Mouse (Mus musculus) embryonic facial prominence, embryonic 11.5 days (tissue): Measurements from ENCODE around the gene Adam1a. TPM values are rescaled to one million over a fixed set of nuclear protein-coding genes. Genes with fewer than 3 reads are reported as not detected.
"Not testable (repeated sequence)": the region's sequence is repeated elsewhere in the genome, so short reads cannot be mapped to it uniquely, and the experiment has no call there.

ENCODE experiments used
- ATAC-seq: fragments of 200-750 bp; cut with Nextera tagmentation; replicated peaks from 2 replicates; pipeline ENCODE4 v1.8.0; 2017; ENCODE audit warnings: low read depth; ENCODE audit not compliant: insufficient number of reproducible peaks, low FRiP score, low TSS enrichment
- DNase-seq: peaks from one replicate; pipeline ENCODE4 v3.0.0-alpha.2; 2015; ENCODE audit warnings: low spot score
- H3K27ac ChIP-seq: fragments of 300-500 bp; sonication (generic); replicated peaks from 2 replicates; pipeline ENCODE4 v1.5.1; 2014; ENCODE audit warnings: mild to moderate bottlenecking, low read depth, low read length, control low read depth
- H3K27me3 ChIP-seq: fragments of 300-500 bp; sonication (generic); 2 replicates; pipeline ENCODE4 v1.6.1; 2014; ENCODE audit warnings: mild to moderate bottlenecking, low read length, moderate library complexity, mixed read lengths; ENCODE audit not compliant: control insufficient read depth, insufficient read depth
- H3K36me3 ChIP-seq: fragments of 300-500 bp; sonication (generic); replicated peaks from 2 replicates; pipeline ENCODE4 v1.6.1; 2014; ENCODE audit warnings: low read depth, mild to moderate bottlenecking, low read length, moderate library complexity, mixed read lengths; ENCODE audit not compliant: control insufficient read depth, insufficient read depth
- H3K4me1 ChIP-seq: fragments of 300-500 bp; sonication (generic); 2 replicates; pipeline ENCODE4 v1.6.1; 2014; ENCODE audit warnings: low read length, mixed read lengths; ENCODE audit not compliant: control insufficient read depth, insufficient read depth
- H3K4me2 ChIP-seq: fragments of 300-500 bp; sonication (generic); 2 replicates; pipeline ENCODE4 v1.6.1; 2014; ENCODE audit warnings: low read depth, mild to moderate bottlenecking, control low read depth, low read length, moderate library complexity
- H3K4me3 ChIP-seq: fragments of 300-500 bp; sonication (generic); 2 replicates; pipeline ENCODE4 v1.5.1; 2014; ENCODE audit warnings: low read depth, low read length, control low read depth
- H3K9ac ChIP-seq: fragments of 300-500 bp; sonication (generic); replicated peaks from 2 replicates; pipeline ENCODE4 v1.6.1; 2014; ENCODE audit warnings: mild to moderate bottlenecking, control low read depth, low read length
- H3K9me3 ChIP-seq: fragments of 300-500 bp; sonication (generic); replicated peaks from 2 replicates; pipeline ENCODE4 v1.6.1; 2016; ENCODE audit warnings: mild to moderate bottlenecking, low read length, inconsistent platforms, mixed read lengths; ENCODE audit not compliant: control insufficient read depth
- WGBS: fragments of 180-500 bp; shearing (Covaris S2); extraction: QIAGEN DNeasy Blood & Tissue Kit; methylation state at CpG from one replicate; pipeline ENCODE4 v1.1.7; 2014; 5-methylcytosine and 5-hydroxymethylcytosine counted together
- polyA plus RNA-seq: library from polyadenylated mRNA; unstranded; fragments of >200 nt; fragmentation: Nextera tagmentation; extraction: Ambion mirVana; gene quantifications from 2 replicates; pipeline ENCODE4 v1.2.1, GENCODE M21; 2014

The Adam1a gene
- polyA plus RNA-seq, 1 experiment from 2014 or later: 1.5 TPM

DNA sequence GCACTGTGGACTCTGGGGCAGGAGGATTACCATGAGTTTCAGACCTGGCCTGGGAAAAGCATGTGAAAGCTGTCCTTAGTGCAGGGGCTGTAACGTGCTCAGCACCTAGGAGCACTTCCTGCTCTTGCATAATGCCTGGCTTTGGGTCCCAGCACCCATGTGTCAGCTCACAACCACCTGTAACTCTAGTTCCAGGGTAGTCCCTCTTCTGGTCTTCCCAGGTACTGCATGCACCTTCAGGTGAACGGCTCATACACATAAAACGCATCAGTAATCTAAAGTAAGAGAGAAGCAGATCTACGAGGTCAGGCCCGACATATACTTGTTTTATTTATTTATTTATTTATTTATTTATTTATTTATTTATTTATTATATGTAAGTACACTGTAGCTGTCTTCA is 10.8 kb downstream of the Adam1a start:
- Histone ChIP-seq H3K4me2 (no peak overlapping the region), H3K27ac (no peak overlapping the region), H3K36me3 (peaks cover 11% of the 10 kb centered on the region), H3K27me3 (no peaks in the 10 kb centered on the region), H3K9ac (no peak overlapping the region), H3K4me1 (no peaks in the 10 kb centered on the region), H3K9me3 (no peaks in the 10 kb centered on the region), H3K4me3 (no peak overlapping the region)
- 89% methylated on average over 5 of the region's 5 CpGs for WGBS
- ATAC-seq: no peak
- peak; percentile 9 for DNase-seq

DNA sequence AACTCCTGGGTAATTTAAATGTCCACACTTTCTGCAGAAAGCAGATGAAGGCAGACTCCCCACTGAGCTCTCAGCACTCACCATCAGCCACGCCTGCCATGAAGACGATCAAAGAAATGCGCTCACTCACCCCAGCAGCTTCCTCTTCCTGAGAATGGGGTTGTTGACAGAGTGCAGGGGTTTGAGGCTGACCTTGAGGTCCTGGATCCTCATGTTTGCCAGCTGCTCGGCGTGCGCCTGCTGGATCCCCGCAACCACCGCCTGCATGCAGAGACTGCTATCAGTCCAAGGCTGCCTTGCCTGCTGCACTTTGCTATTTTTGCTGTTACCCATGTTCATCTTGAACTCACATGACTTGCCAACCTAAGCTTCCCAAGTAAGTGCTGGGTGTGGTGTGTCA is 18.3 kb downstream of the Adam1a start:
- Histone ChIP-seq H3K4me2 (no peak overlapping the region), H3K9ac (no peak overlapping the region), H3K4me1 (no peaks in the 10 kb centered on the region), H3K36me3 (peaks cover 25% of the 10 kb centered on the region), H3K4me3 (no peak overlapping the region), H3K27ac (no peak overlapping the region), H3K9me3 (no peaks in the 10 kb centered on the region), H3K27me3 (no peaks in the 10 kb centered on the region)
- WGBS: 83% methylated on average over 8 of the region's 8 CpGs
- no peak for ATAC-seq
- DNase-seq: no peak

DNA sequence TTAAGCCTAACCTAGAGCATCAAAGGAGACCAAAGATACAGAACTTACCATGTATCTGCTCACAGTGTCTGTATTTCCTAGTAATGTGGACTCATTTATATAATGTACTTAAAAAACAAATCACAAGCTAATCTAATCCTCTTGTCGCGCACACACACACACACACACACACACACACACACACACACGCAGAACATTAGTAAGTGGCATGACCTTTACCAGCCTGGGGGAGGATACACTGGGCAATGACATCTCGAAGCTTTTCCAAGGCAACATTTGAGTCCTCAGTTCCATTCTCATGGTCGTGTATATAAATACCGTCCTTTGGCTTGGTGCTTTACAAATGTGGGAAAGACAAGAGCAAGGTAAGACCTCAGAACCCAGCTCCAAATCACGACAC is 18.8 kb downstream of the Adam1a start:
- Histone ChIP-seq H3K4me3 (no peak overlapping the region), H3K9me3 (no peaks in the 10 kb centered on the region), H3K4me1 (no peaks in the 10 kb centered on the region), H3K4me2 (no peak overlapping the region), H3K27me3 (no peaks in the 10 kb centered on the region), H3K27ac (no peak overlapping the region), H3K36me3 (peaks cover 23% of the 10 kb centered on the region), H3K9ac (no peak overlapping the region)
- DNase-seq (no peak), ATAC-seq (no peak)
- 88% methylated on average over 7 of the region's 7 CpGs for WGBS

DNA sequence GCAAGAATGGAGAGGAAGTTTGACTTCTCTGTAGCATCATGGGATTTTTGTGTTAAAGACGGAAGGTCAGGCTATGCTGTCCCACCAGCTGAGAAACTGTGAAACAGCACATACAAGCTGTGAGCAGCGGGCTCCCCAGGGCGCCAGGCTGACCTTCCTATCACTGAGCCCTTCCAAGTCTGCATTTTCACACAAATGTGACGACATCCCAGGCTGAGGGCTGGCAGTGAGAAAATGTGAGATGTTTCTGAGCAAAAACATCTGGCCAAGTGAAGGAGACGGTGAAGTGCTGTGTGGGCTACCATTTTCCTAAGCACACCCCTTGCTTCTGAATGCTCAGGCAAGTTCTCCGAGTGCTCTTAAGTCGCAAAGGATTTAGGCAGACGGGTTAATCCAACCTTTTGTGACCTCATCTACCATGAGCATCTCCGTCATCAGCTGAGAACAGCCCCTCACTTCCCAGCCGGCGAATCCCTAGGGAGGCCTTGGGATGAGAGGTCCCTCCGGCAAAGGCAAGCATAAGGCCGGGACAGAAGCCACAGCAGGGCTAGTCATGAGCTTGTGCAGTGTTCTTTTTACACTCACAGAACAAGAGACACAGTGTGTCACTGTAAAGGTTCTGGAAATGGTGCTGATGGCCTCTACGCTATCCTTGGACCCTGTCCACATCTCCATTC is 19.4 kb downstream of the Adam1a start:
- Histone ChIP-seq H3K4me2 (no peak overlapping the region), H3K36me3 (peaks cover 17% of the 10 kb centered on the region), H3K27ac (no peak overlapping the region), H3K9ac (no peak overlapping the region), H3K4me1 (no peaks in the 10 kb centered on the region), H3K27me3 (no peaks in the 10 kb centered on the region), H3K9me3 (no peaks in the 10 kb centered on the region), H3K4me3 (no peak overlapping the region)
- WGBS: 85% methylated on average over 14 of the region's 14 CpGs
- no peak for DNase-seq
- no peak for ATAC-seq

DNA sequence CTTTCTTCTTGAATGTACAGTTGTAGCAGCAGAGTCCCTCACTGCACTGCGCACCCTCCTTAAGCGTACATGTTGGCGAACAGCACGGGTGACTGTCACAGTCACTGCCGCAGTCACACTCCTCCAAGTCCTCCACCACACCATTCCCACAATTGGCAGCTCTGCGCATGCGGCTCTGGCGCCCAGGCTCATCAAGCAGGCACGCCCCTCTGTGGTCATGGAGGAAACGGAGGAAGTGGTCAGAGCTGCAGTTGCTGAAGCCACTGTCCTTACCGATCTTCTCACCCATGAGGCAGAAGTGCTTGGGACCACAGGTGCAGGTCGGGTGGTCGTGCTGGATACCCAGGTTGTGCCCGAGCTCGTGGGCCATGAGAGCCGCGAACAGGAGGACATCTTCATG is 25.5 kb downstream of the Adam1a start:
- ATAC-seq, H3K36me3 ChIP-seq, H3K27ac ChIP-seq, H3K27me3 ChIP-seq, DNase-seq, H3K4me1 ChIP-seq, H3K4me2 ChIP-seq, H3K4me3 ChIP-seq, H3K9ac ChIP-seq, H3K9me3 ChIP-seq: not testable (repeated sequence)
- WGBS: 90% methylated on average over 11 of the region's 17 CpGs

DNA sequence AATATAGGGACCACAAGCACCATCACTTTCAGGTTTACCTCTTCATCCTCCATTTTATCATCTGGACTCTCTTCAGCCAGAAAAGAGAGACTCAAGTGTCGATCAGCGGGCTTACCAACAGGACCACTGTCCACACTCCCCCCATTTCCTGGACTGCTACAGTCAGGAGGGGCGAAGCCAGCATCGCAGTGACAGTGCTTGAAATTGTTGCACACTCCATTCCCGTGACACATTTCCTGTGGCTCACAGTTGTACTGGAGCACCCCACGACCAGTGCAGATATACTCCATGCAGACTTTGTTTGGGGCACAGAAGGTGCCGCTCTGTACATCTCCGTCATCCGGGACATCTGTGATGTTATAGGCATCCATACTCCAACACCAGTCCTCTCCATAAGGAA is 26.3 kb downstream of the Adam1a start:
- H3K4me2 ChIP-seq: no peak overlapping the region

DNA sequence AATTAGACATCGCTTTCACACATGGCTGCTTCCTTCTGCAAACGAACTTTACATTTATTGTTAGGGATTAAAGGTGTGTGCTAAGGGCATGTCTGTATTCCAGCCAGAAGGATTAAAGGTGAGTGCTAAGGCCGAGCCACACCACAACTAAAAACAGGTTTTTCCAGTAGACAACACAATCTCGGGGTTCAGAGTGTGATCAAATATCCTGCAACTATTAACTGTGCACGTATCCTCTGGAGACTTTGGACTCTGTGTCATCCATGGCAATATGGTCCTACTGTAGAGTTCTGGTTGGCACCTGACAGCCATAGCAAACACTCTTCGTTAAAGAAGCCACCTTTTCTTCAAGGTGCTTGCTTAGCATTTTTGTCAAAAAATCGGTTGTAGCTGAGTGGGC is 35.3 kb downstream of the Adam1a start:
- 82% methylated on average over 7 of the region's 7 CpGs for WGBS
- Histone ChIP-seq H3K4me3 (no peak overlapping the region), H3K27me3 (no peaks in the 10 kb centered on the region), H3K4me1 (no peaks in the 10 kb centered on the region), H3K4me2 (no peak overlapping the region), H3K9ac (no peak overlapping the region), H3K27ac (no peak overlapping the region), H3K9me3 (no peaks in the 10 kb centered on the region), H3K36me3 (no peaks in the 10 kb centered on the region)
- ATAC-seq (no peak), DNase-seq (no peak)

More for the DNA sequence above, 26.3 kb downstream of the Adam1a start:
- Histone ChIP-seq H3K27me3 (no peaks in the 10 kb centered on the region), H3K4me1 (no peaks in the 10 kb centered on the region), H3K36me3 (no peaks in the 10 kb centered on the region; the same call in 1 of the 2 replicates), H3K9ac (no peak overlapping the region), H3K9me3 (no peaks in the 10 kb centered on the region), H3K27ac (no peak overlapping the region), H3K4me3 (no peak overlapping the region)
- DNase-seq (no peak), ATAC-seq (no peak)
- 94% methylated on average over 9 of the region's 9 CpGs for WGBS

DNA sequence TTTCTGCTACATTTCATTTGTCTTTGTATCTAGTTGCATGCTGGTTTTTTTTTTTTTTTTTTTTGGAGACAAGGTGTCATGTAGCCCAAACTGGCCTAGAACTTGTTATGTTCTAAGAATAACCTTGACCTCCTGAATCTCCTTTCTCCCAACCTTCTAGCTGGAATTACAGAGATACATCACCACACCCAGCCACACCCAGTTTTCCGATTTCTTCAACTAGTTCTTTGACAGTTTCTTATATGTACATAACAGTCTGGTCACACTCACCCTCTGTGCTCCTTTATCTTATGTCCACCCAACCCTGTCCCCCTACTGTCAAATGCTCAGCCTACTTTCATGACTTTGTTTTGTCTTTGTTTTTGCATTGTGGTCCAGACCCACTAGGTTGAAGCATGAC is 38.4 kb downstream of the Adam1a start:
- no peak overlapping the region for H3K4me2 ChIP-seq
- no peaks in the 10 kb centered on the region for H3K36me3 ChIP-seq
- no peak overlapping the region for H3K4me3 ChIP-seq
- no peak overlapping the region for H3K27ac ChIP-seq
- 97% methylated on average over 1 of the region's 1 CpGs for WGBS
- H3K27me3 ChIP-seq: no peaks in the 10 kb centered on the region
- H3K4me1 ChIP-seq: no peaks in the 10 kb centered on the region
- DNase-seq: no peak
- no peak for ATAC-seq
- no peak overlapping the region for H3K9ac ChIP-seq
- H3K9me3 ChIP-seq: no peaks in the 10 kb centered on the region
